Mouse (Mus musculus) midbrain, embryonic 10.5 days (tissue): ENCODE measurements around the gene Bmpr1a. TPM values are rescaled to one million over a fixed set of nuclear protein-coding genes. Genes with fewer than 3 reads are reported as not detected.

ENCODE experiments used
- DNase-seq: peaks from one replicate; pipeline ENCODE4 v3.0.0-alpha.2; 2017; ENCODE audit warnings: low spot score
- H3K27ac ChIP-seq: fragments of 300-500 bp; sonication (generic); replicated peaks from 2 replicates; pipeline ENCODE4 v1.5.1; 2016; ENCODE audit warnings: mild to moderate bottlenecking
- H3K27me3 ChIP-seq: fragments of 300-500 bp; sonication (generic); 2 replicates; pipeline ENCODE4 v1.6.1; 2016; ENCODE audit warnings: low read depth, mild to moderate bottlenecking; ENCODE audit not compliant: poor library complexity, severe bottlenecking
- H3K36me3 ChIP-seq: fragments of 300-500 bp; sonication (generic); 2 replicates; pipeline ENCODE4 v1.6.1; 2016; ENCODE audit warnings: mild to moderate bottlenecking, moderate library complexity
- H3K4me1 ChIP-seq: fragments of 300-500 bp; sonication (generic); 2 replicates; pipeline ENCODE4 v1.6.1; 2016
- H3K4me3 ChIP-seq: fragments of 300-500 bp; sonication (generic); 2 replicates; pipeline ENCODE4 v1.5.1; 2016; ENCODE audit warnings: mild to moderate bottlenecking, moderate library complexity
- H3K9me3 ChIP-seq: fragments of 300-500 bp; sonication (generic); replicated peaks from 2 replicates; pipeline ENCODE4 v1.6.1; 2016; ENCODE audit warnings: mild to moderate bottlenecking
- WGBS: fragments of 180-500 bp; shearing (Covaris S2); methylation state at CpG from one replicate; pipeline ENCODE4 v1.1.7; 2016; 5-methylcytosine and 5-hydroxymethylcytosine counted together
- polyA plus RNA-seq: library from polyadenylated mRNA; unstranded; fragments of >200 nt; fragmentation: Nextera tagmentation; extraction: Ambion mirVana; gene quantifications from 2 replicates; pipeline ENCODE4 v1.2.1, GENCODE M21; 2016

The Bmpr1a gene
- polyA plus RNA-seq, 1 experiment from 2014 or later = 38.7 TPM

- no peak overlapping the region for H3K27ac ChIP-seq
- no peak overlapping the region for H3K4me3 ChIP-seq
- H3K36me3 ChIP-seq = peaks cover 4% of the 10 kb centered on the region; the same call in 1 of the 2 replicates
- no peak for DNase-seq
- H3K4me1 ChIP-seq = no peaks in the 10 kb centered on the region
- H3K27me3 ChIP-seq = no peaks in the 10 kb centered on the region
- H3K9me3 ChIP-seq = no peaks in the 10 kb centered on the region
These were observed 31.6 kb downstream of the Bmpr1a start for GRCm38 (mm10) chr14:34471591-34471990.

GRCm38 (mm10) chr14:34466291-34466690, 36.9 kb downstream of the Bmpr1a start:
- Histone ChIP-seq H3K27ac (no peak overlapping the region), H3K9me3 (no peaks in the 10 kb centered on the region), H3K36me3 (peaks cover under 1% of the 10 kb centered on the region; the same call in 1 of the 2 replicates), H3K4me1 (no peaks in the 10 kb centered on the region), H3K4me3 (no peak overlapping the region), H3K27me3 (no peaks in the 10 kb centered on the region)
- DNase-seq = no peak
- WGBS = 81% methylated on average over 3 of the region's 3 CpGs

- no peak for DNase-seq
- Histone ChIP-seq H3K36me3 (peaks cover 51% of the 10 kb centered on the region), H3K27me3 (no peaks in the 10 kb centered on the region), H3K9me3 (no peaks in the 10 kb centered on the region), H3K4me1 (peaks cover 6% of the 10 kb centered on the region), H3K4me3 (no peak overlapping the region), H3K27ac (no peak overlapping the region)
- WGBS = 93% methylated on average over 2 of the region's 2 CpGs
These were observed 43.8 kb downstream of the Bmpr1a start for GRCm38 (mm10) chr14:34459386-34459785.

- no peak for DNase-seq
- WGBS = 91% methylated on average over 1 of the region's 1 CpGs
- H3K36me3 ChIP-seq = peaks cover 52% of the 10 kb centered on the region
- no peaks in the 10 kb centered on the region for H3K9me3 ChIP-seq
- H3K27ac ChIP-seq = no peak overlapping the region
- no peak overlapping the region for H3K4me3 ChIP-seq
- no peaks in the 10 kb centered on the region for H3K27me3 ChIP-seq
- peaks cover 11% of the 10 kb centered on the region for H3K4me1 ChIP-seq
These were observed 44.3 kb downstream of the Bmpr1a start for GRCm38 (mm10) chr14:34458880-34459279.

- Histone ChIP-seq H3K27ac (peak overlapping the region; percentile 86), H3K4me1 (peaks cover 38% of the 10 kb centered on the region), H3K36me3 (peaks cover 49% of the 10 kb centered on the region), H3K4me3 (0 out of 2 replicates have a peak overlapping the region, but pooled peaks have one; percentile 22), H3K27me3 (no peaks in the 10 kb centered on the region), H3K9me3 (no peaks in the 10 kb centered on the region)
- 57% methylated on average over 3 of the region's 3 CpGs for WGBS
- no peak for DNase-seq
These were observed 48.9 kb downstream of the Bmpr1a start for GRCm38 (mm10) chr14:34454282-34454681.

- H3K4me1 ChIP-seq = peaks cover 39% of the 10 kb centered on the region
- WGBS = 14% methylated on average over 6 of the region's 6 CpGs
- peaks cover 53% of the 10 kb centered on the region for H3K36me3 ChIP-seq
- peak overlapping the region; percentile 86 for H3K27ac ChIP-seq
- no peaks in the 10 kb centered on the region for H3K27me3 ChIP-seq
- peak; percentile 63 for DNase-seq
- no peaks in the 10 kb centered on the region for H3K9me3 ChIP-seq
- H3K4me3 ChIP-seq = peak overlapping the region; percentile 22
These were observed 49.5 kb downstream of the Bmpr1a start for GRCm38 (mm10) chr14:34453648-34454047.

GRCm38 (mm10) chr14:34451872-34452271, 51.3 kb downstream of the Bmpr1a start:
- Histone ChIP-seq H3K4me3 (no peak overlapping the region), H3K4me1 (peaks cover 39% of the 10 kb centered on the region), H3K27ac (no peak overlapping the region), H3K9me3 (no peaks in the 10 kb centered on the region), H3K36me3 (peaks cover 55% of the 10 kb centered on the region), H3K27me3 (no peaks in the 10 kb centered on the region)
- no peak for DNase-seq

- WGBS = 93% methylated on average over 5 of the region's 5 CpGs
- DNase-seq = no peak
- Histone ChIP-seq H3K27ac (no peak overlapping the region), H3K27me3 (no peaks in the 10 kb centered on the region), H3K4me3 (no peak overlapping the region), H3K9me3 (no peaks in the 10 kb centered on the region), H3K4me1 (peaks cover 39% of the 10 kb centered on the region), H3K36me3 (peaks cover 55% of the 10 kb centered on the region)
These were observed 52.7 kb downstream of the Bmpr1a start for GRCm38 (mm10) chr14:34450451-34450850.

GRCm38 (mm10) chr14:34449807-34450206, 53.3 kb downstream of the Bmpr1a start:
- Histone ChIP-seq H3K27me3 (no peaks in the 10 kb centered on the region), H3K36me3 (peaks cover 57% of the 10 kb centered on the region), H3K4me3 (no peak overlapping the region), H3K4me1 (peaks cover 37% of the 10 kb centered on the region), H3K9me3 (no peaks in the 10 kb centered on the region), H3K27ac (0 out of 2 replicates have a peak overlapping the region, but pooled peaks have one; percentile 42)
- DNase-seq = peak; percentile 27
- 50% methylated on average over 9 of the region's 9 CpGs for WGBS

GRCm38 (mm10) chr14:34448398-34448797, 54.7 kb downstream of the Bmpr1a start:
- Histone ChIP-seq H3K9me3 (no peaks in the 10 kb centered on the region), H3K27ac (no peak overlapping the region), H3K4me1 (peaks cover 23% of the 10 kb centered on the region), H3K4me3 (no peak overlapping the region), H3K36me3 (peaks cover 63% of the 10 kb centered on the region), H3K27me3 (no peaks in the 10 kb centered on the region)
- no peak for DNase-seq

GRCm38 (mm10) chr14:34447659-34448058, 55.5 kb downstream of the Bmpr1a start:
- no peak overlapping the region for H3K27ac ChIP-seq
- H3K4me1 ChIP-seq = peaks cover 16% of the 10 kb centered on the region
- H3K36me3 ChIP-seq = peaks cover 71% of the 10 kb centered on the region
- H3K27me3 ChIP-seq = no peaks in the 10 kb centered on the region
- H3K4me3 ChIP-seq = no peak overlapping the region
- no peak for DNase-seq
- 95% methylated on average over 4 of the region's 4 CpGs for WGBS
- H3K9me3 ChIP-seq = no peaks in the 10 kb centered on the region

GRCm38 (mm10) chr14:34446624-34447023, 56.5 kb downstream of the Bmpr1a start:
- Histone ChIP-seq H3K4me1 (peaks cover 14% of the 10 kb centered on the region), H3K27me3 (no peaks in the 10 kb centered on the region), H3K27ac (no peak overlapping the region), H3K4me3 (no peak overlapping the region), H3K9me3 (no peaks in the 10 kb centered on the region), H3K36me3 (peaks cover 80% of the 10 kb centered on the region)
- WGBS = 96% methylated on average over 6 of the region's 6 CpGs
- DNase-seq = no peak

- Histone ChIP-seq H3K27ac (no peak overlapping the region), H3K4me1 (peaks cover 11% of the 10 kb centered on the region), H3K9me3 (no peaks in the 10 kb centered on the region), H3K36me3 (peaks cover 89% of the 10 kb centered on the region), H3K27me3 (no peaks in the 10 kb centered on the region), H3K4me3 (no peak overlapping the region)
- WGBS = 94% methylated on average over 3 of the region's 3 CpGs
- DNase-seq = no peak
These were observed 57.8 kb downstream of the Bmpr1a start for GRCm38 (mm10) chr14:34445348-34445747.

GRCm38 (mm10) chr14:34444924-34445323, 58.2 kb downstream of the Bmpr1a start:
- no peaks in the 10 kb centered on the region for H3K27me3 ChIP-seq
- H3K9me3 ChIP-seq = no peaks in the 10 kb centered on the region
- no peak overlapping the region for H3K4me3 ChIP-seq
- peaks cover 92% of the 10 kb centered on the region for H3K36me3 ChIP-seq
- H3K4me1 ChIP-seq = peaks cover 7% of the 10 kb centered on the region
- DNase-seq = no peak
- no peak overlapping the region for H3K27ac ChIP-seq
